Mouse (Mus musculus): Measurements from ENCODE around the gene Arid1b.
"Not testable (repeated sequence)": the region's sequence is repeated elsewhere in the genome, so short reads cannot be mapped to it uniquely, and the experiment has no call there.

Gene Arid1b

GRCm38 (mm10) chr17:5088241-5088640 lies 94.1 kb downstream of the Arid1b start:
- DNase-seq (ENCODE audit: low spot score): not testable (repeated sequence)

- no peak for DNase-seq (ENCODE audit: low spot score)
Measured at GRCm38 (mm10) chr17:5088822-5089221, 94.7 kb downstream of the Arid1b start.

- DNase-seq (ENCODE audit: low spot score): peak; percentile 75
Measured at GRCm38 (mm10) chr17:5089541-5089940, 95.4 kb downstream of the Arid1b start.

GRCm38 (mm10) chr17:5091490-5091889 lies 97.4 kb downstream of the Arid1b start:
- DNase-seq (ENCODE audit: low spot score): no peak

GRCm38 (mm10) chr17:5091934-5092333 lies 97.8 kb downstream of the Arid1b start:
- DNase-seq (ENCODE audit: low spot score): no peak

- DNase-seq (ENCODE audit: low spot score): not testable (repeated sequence)
Measured at GRCm38 (mm10) chr17:5093343-5093742, 99.2 kb downstream of the Arid1b start.

- DNase-seq (ENCODE audit: low spot score): no peak
Measured at GRCm38 (mm10) chr17:5094636-5095035, 100.5 kb downstream of the Arid1b start.

- no peak for DNase-seq (ENCODE audit: low spot score)
Measured at GRCm38 (mm10) chr17:5095741-5096140, 101.6 kb downstream of the Arid1b start.

GRCm38 (mm10) chr17:5097046-5097445 lies 102.9 kb downstream of the Arid1b start:
- DNase-seq (ENCODE audit: low spot score): no peak

- DNase-seq (ENCODE audit: low spot score): peak; percentile 65
Measured at GRCm38 (mm10) chr17:5097545-5098475, 103.7 kb downstream of the Arid1b start.

- DNase-seq (ENCODE audit: low spot score): peak; percentile 39
Measured at GRCm38 (mm10) chr17:5098727-5099126, 104.6 kb downstream of the Arid1b start.

GRCm38 (mm10) chr17:5099238-5099637 lies 105.1 kb downstream of the Arid1b start:
- DNase-seq (ENCODE audit: low spot score): peak; percentile 47

- no peak for DNase-seq (ENCODE audit: low spot score)
Measured at GRCm38 (mm10) chr17:5101157-5101556, 107.0 kb downstream of the Arid1b start.

GRCm38 (mm10) chr17:5101887-5102286 lies 107.8 kb downstream of the Arid1b start:
- DNase-seq (ENCODE audit: low spot score): no peak

- no peak for DNase-seq (ENCODE audit: low spot score)
Measured at GRCm38 (mm10) chr17:5105746-5106145, 111.6 kb downstream of the Arid1b start.

- no peak for DNase-seq (ENCODE audit: low spot score)
Measured at GRCm38 (mm10) chr17:5106263-5107195, 112.4 kb downstream of the Arid1b start.

GRCm38 (mm10) chr17:5107501-5107900 lies 113.4 kb downstream of the Arid1b start:
- no peak for DNase-seq (ENCODE audit: low spot score)

GRCm38 (mm10) chr17:5108022-5108421 lies 113.9 kb downstream of the Arid1b start:
- DNase-seq (ENCODE audit: low spot score): no peak

GRCm38 (mm10) chr17:5108546-5109142 lies 114.5 kb downstream of the Arid1b start:
- DNase-seq (ENCODE audit: low spot score): no peak

GRCm38 (mm10) chr17:5109343-5109742 lies 115.2 kb downstream of the Arid1b start:
- DNase-seq (ENCODE audit: low spot score): no peak

- DNase-seq (ENCODE audit: low spot score): no peak
Measured at GRCm38 (mm10) chr17:5110159-5110558, 116.0 kb downstream of the Arid1b start.

GRCm38 (mm10) chr17:5110981-5111380 lies 116.8 kb downstream of the Arid1b start:
- not testable (repeated sequence) for DNase-seq (ENCODE audit: low spot score)
